Mouse (Mus musculus) embryonic facial prominence, embryonic 13.5 days (tissue): ENCODE data around the gene Gadd45b. TPM values are rescaled to one million over a fixed set of nuclear protein-coding genes. Genes with fewer than 3 reads are reported as not detected.

Experiments
- ATAC-seq: fragments of 200-750 bp; cut with Nextera tagmentation; 2 replicates; pipeline ENCODE4 v1.8.0; 2017; ENCODE audit warnings: low read depth; ENCODE audit not compliant: insufficient number of reproducible peaks, insufficient read depth, low FRiP score, low TSS enrichment
- H3K27ac ChIP-seq: fragments of 300-500 bp; sonication (generic); 2 replicates; pipeline ENCODE4 v1.5.1; 2015; ENCODE audit warnings: moderate library complexity, mild to moderate bottlenecking, inconsistent platforms
- H3K27me3 ChIP-seq: fragments of 300-500 bp; sonication (generic); 2 replicates; pipeline ENCODE4 v1.6.1; 2015; ENCODE audit warnings: mild to moderate bottlenecking, inconsistent platforms
- H3K36me3 ChIP-seq: fragments of 300-500 bp; sonication (generic); 2 replicates; pipeline ENCODE4 v1.6.1; 2015; ENCODE audit warnings: mild to moderate bottlenecking, inconsistent platforms
- H3K4me1 ChIP-seq: fragments of 300-500 bp; sonication (generic); 2 replicates; pipeline ENCODE4 v1.6.1; 2015; ENCODE audit warnings: inconsistent platforms
- H3K4me2 ChIP-seq: fragments of 300-500 bp; sonication (generic); 2 replicates; pipeline ENCODE4 v1.6.1; 2015; ENCODE audit warnings: moderate library complexity, mild to moderate bottlenecking, inconsistent platforms
- H3K4me3 ChIP-seq: fragments of 300-500 bp; sonication (generic); 2 replicates; pipeline ENCODE4 v1.5.1; 2015; ENCODE audit warnings: mild to moderate bottlenecking, inconsistent platforms
- H3K9ac ChIP-seq: fragments of 300-500 bp; sonication (generic); 2 replicates; pipeline ENCODE4 v1.6.1; 2015; ENCODE audit warnings: mild to moderate bottlenecking, inconsistent platforms
- H3K9me3 ChIP-seq: fragments of 300-500 bp; sonication (generic); 2 replicates; pipeline ENCODE4 v1.6.1; 2016; ENCODE audit warnings: inconsistent platforms
- WGBS: fragments of 180-500 bp; shearing (Covaris S2); methylation state at CpG from one replicate; pipeline ENCODE4 v1.1.7; 2015; ENCODE audit warnings: mixed read lengths; 5-methylcytosine and 5-hydroxymethylcytosine counted together
- polyA plus RNA-seq: library from polyadenylated mRNA; unstranded; fragments of >200 nt; fragmentation: Nextera tagmentation; extraction: Ambion mirVana; gene quantifications from 2 replicates; pipeline ENCODE4 v1.2.1, GENCODE M21; 2015

Gene Gadd45b
- polyA plus RNA-seq, 1 experiment from 2014 or later, result 29.0 TPM

GRCm38 (mm10) chr10:80962051-80962472 is 32.2 kb downstream of the Gadd45b start:
- no peak for ATAC-seq
- Histone ChIP-seq H3K4me1 (peaks cover 55% of the 10 kb centered on the region), H3K27ac (peak overlapping the region; percentile 82), H3K4me2 (no peak overlapping the region), H3K36me3 (no peaks in the 10 kb centered on the region), H3K9ac (no peak overlapping the region), H3K4me3 (no peak overlapping the region), H3K9me3 (no peaks in the 10 kb centered on the region), H3K27me3 (no peaks in the 10 kb centered on the region)
- WGBS, result 46% methylated on average over 10 of the region's 10 CpGs

GRCm38 (mm10) chr10:80962585-80962984 is 32.7 kb downstream of the Gadd45b start:
- H3K9me3 ChIP-seq, result no peaks in the 10 kb centered on the region
- no peaks in the 10 kb centered on the region for H3K36me3 ChIP-seq
- H3K27ac ChIP-seq, result peak overlapping the region; percentile 82
- peaks cover 61% of the 10 kb centered on the region for H3K4me1 ChIP-seq
- 61% methylated on average over 5 of the region's 5 CpGs for WGBS
- H3K4me2 ChIP-seq, result no peak overlapping the region
- no peak overlapping the region for H3K4me3 ChIP-seq
- H3K9ac ChIP-seq, result no peak overlapping the region
- no peak for ATAC-seq
- no peaks in the 10 kb centered on the region for H3K27me3 ChIP-seq

GRCm38 (mm10) chr10:80963031-80963975 is 33.4 kb downstream of the Gadd45b start:
- 60% methylated on average over 12 of the region's 12 CpGs for WGBS
- Histone ChIP-seq H3K4me3 (no peak overlapping the region), H3K36me3 (no peaks in the 10 kb centered on the region), H3K9ac (peak overlapping the region; percentile 32; the same call in 1 of the 2 replicates), H3K27ac (no peak overlapping the region), H3K4me1 (peaks cover 62% of the 10 kb centered on the region), H3K9me3 (no peaks in the 10 kb centered on the region), H3K27me3 (no peaks in the 10 kb centered on the region), H3K4me2 (no peak overlapping the region)
- ATAC-seq, result no peak

GRCm38 (mm10) chr10:80966296-80966695 is 36.4 kb downstream of the Gadd45b start:
- H3K27ac ChIP-seq, result no peak overlapping the region
- no peak overlapping the region for H3K4me2 ChIP-seq
- H3K9me3 ChIP-seq, result 0 out of 2 replicates have a peak, but pooled peaks cover 4% of the 10 kb centered on the region
- H3K27me3 ChIP-seq, result no peaks in the 10 kb centered on the region
- no peak overlapping the region for H3K4me3 ChIP-seq
- WGBS, result 58% methylated on average over 12 of the region's 12 CpGs
- no peak for ATAC-seq
- no peak overlapping the region for H3K9ac ChIP-seq
- peaks cover 49% of the 10 kb centered on the region for H3K4me1 ChIP-seq
- no peaks in the 10 kb centered on the region for H3K36me3 ChIP-seq

GRCm38 (mm10) chr10:80967101-80967656 is 37.3 kb downstream of the Gadd45b start:
- 0 out of 2 replicates have a peak overlapping the region, but pooled peaks have one; percentile 11 for H3K27ac ChIP-seq
- peak overlapping the region; percentile 49; the same call in 1 of the 2 replicates for H3K9ac ChIP-seq
- WGBS, result 61% methylated on average over 3 of the region's 3 CpGs
- peaks cover 41% of the 10 kb centered on the region for H3K4me1 ChIP-seq
- 0 out of 2 replicates have a peak, but pooled peaks cover 5% of the 10 kb centered on the region for H3K9me3 ChIP-seq
- ATAC-seq, result no peak
- no peak overlapping the region for H3K4me2 ChIP-seq
- H3K27me3 ChIP-seq, result no peaks in the 10 kb centered on the region
- H3K4me3 ChIP-seq, result no peak overlapping the region
- no peaks in the 10 kb centered on the region for H3K36me3 ChIP-seq

- ATAC-seq, result no peak
Measured at GRCm38 (mm10) chr10:80968106-80968505, 38.2 kb downstream of the Gadd45b start.

GRCm38 (mm10) chr10:80969298-80969697 is 39.4 kb downstream of the Gadd45b start:
- H3K4me1 ChIP-seq, result peaks cover 28% of the 10 kb centered on the region
- no peak overlapping the region for H3K4me2 ChIP-seq
- H3K9me3 ChIP-seq, result 0 out of 2 replicates have a peak, but pooled peaks cover 5% of the 10 kb centered on the region
- ATAC-seq, result no peak
- no peak overlapping the region for H3K27ac ChIP-seq
- H3K36me3 ChIP-seq, result no peaks in the 10 kb centered on the region
- WGBS, result 76% methylated on average over 3 of the region's 3 CpGs
- no peaks in the 10 kb centered on the region for H3K27me3 ChIP-seq
- H3K9ac ChIP-seq, result no peak overlapping the region
- H3K4me3 ChIP-seq, result no peak overlapping the region

More at GRCm38 (mm10) chr10:80968106-80968505, 38.2 kb downstream of the Gadd45b start:
- Histone ChIP-seq H3K9me3 (0 out of 2 replicates have a peak, but pooled peaks cover 5% of the 10 kb centered on the region), H3K4me3 (no peak overlapping the region), H3K27me3 (no peaks in the 10 kb centered on the region), H3K27ac (no peak overlapping the region), H3K36me3 (no peaks in the 10 kb centered on the region), H3K4me1 (peaks cover 39% of the 10 kb centered on the region), H3K4me2 (no peak overlapping the region), H3K9ac (no peak overlapping the region)
- 82% methylated on average over 4 of the region's 4 CpGs for WGBS

- H3K9me3 ChIP-seq, result 0 out of 2 replicates have a peak, but pooled peaks cover 5% of the 10 kb centered on the region
- H3K27me3 ChIP-seq, result no peaks in the 10 kb centered on the region
- no peak overlapping the region for H3K4me2 ChIP-seq
- H3K4me3 ChIP-seq, result no peak overlapping the region
- H3K9ac ChIP-seq, result no peak overlapping the region
- H3K36me3 ChIP-seq, result no peaks in the 10 kb centered on the region
- whole genome bisulfite sequencing, result 83% methylated on average over 8 of the region's 8 CpGs
- H3K4me1 ChIP-seq, result peaks cover 24% of the 10 kb centered on the region
- no peak for ATAC-seq
- no peak overlapping the region for H3K27ac ChIP-seq
Measured at GRCm38 (mm10) chr10:80970159-80970558, 40.3 kb downstream of the Gadd45b start.

- H3K27ac ChIP-seq, result no peak overlapping the region
- no peak overlapping the region for H3K4me3 ChIP-seq
- no peaks in the 10 kb centered on the region for H3K27me3 ChIP-seq
- 79% methylated on average over 15 of the region's 15 CpGs for WGBS
- no peaks in the 10 kb centered on the region for H3K36me3 ChIP-seq
- no peak overlapping the region for H3K9ac ChIP-seq
- H3K4me1 ChIP-seq, result peaks cover 20% of the 10 kb centered on the region
- ATAC-seq, result no peak
- H3K4me2 ChIP-seq, result no peak overlapping the region
- 0 out of 2 replicates have a peak, but pooled peaks cover 5% of the 10 kb centered on the region for H3K9me3 ChIP-seq
Measured at GRCm38 (mm10) chr10:80971533-80971932, 41.7 kb downstream of the Gadd45b start.

GRCm38 (mm10) chr10:80972071-80972987 is 42.5 kb downstream of the Gadd45b start:
- Histone ChIP-seq H3K27ac (no peak overlapping the region), H3K4me3 (no peak overlapping the region), H3K4me2 (no peak overlapping the region), H3K9me3 (0 out of 2 replicates have a peak, but pooled peaks cover 5% of the 10 kb centered on the region), H3K9ac (no peak overlapping the region; the same call in 1 of the 2 replicates), H3K4me1 (peaks cover 12% of the 10 kb centered on the region), H3K27me3 (no peaks in the 10 kb centered on the region), H3K36me3 (no peaks in the 10 kb centered on the region)
- ATAC-seq, result no peak
- WGBS, result 51% methylated on average over 11 of the region's 11 CpGs

- ATAC-seq, result no peak
- 84% methylated on average over 1 of the region's 1 CpGs for WGBS
- no peaks in the 10 kb centered on the region for H3K36me3 ChIP-seq
Measured at GRCm38 (mm10) chr10:80973722-80974121, 43.8 kb downstream of the Gadd45b start.

More at GRCm38 (mm10) chr10:80973722-80974121, 43.8 kb downstream of the Gadd45b start:
- no peak overlapping the region for H3K27ac ChIP-seq
- no peak overlapping the region for H3K9ac ChIP-seq
- H3K4me2 ChIP-seq, result no peak overlapping the region
- 0 out of 2 replicates have a peak, but pooled peaks cover 5% of the 10 kb centered on the region for H3K9me3 ChIP-seq
- H3K27me3 ChIP-seq, result no peaks in the 10 kb centered on the region
- H3K4me3 ChIP-seq, result no peak overlapping the region
- peaks cover 8% of the 10 kb centered on the region for H3K4me1 ChIP-seq
